ENCODE assay signal across 24 mouse cellular contexts in the genomic region with DNA sequence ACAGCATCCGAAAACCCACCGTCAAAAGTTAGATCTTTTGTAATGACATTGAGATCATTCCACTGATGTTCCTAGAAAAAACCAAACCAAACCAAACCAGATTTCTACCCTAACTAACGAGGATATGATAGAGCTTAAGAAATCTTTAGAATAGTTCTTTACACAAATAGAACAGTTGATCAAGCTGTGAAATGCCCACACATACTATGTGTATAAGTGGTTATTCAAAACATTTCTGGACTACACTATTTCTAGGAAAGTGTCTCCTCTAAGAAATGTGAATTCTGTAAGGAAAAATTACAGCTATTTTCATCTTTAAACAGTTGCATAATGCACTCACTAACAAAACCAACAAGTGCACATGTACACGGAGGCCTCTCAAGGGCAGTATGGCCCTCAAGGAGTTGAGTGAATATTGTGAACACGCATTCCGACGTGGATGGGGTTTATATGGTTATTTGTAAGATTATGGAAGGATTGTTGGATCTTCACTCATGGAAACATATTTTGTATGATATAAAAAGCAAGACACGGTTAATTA. TPM values are rescaled to one million over a fixed set of nuclear protein-coding genes. Genes with fewer than 3 reads are reported as not detected.
A peak's percentile ranks its signal among the peaks of the same experiment; 100 is the strongest.
DNase-seq lines count a peak whose midpoint lies in the region; ATAC-seq and TF ChIP-seq lines count a peak whose summit lies in the region.
"Had no signal": no experiment of that assay in that cellular context is flagged by ENCODE, and none has a peak within 500 bp of the region (broad histone marks: within the 10 kb centered on the region; RNA-seq: fewer than 3 reads in every experiment).

No protein-coding gene starts in this region.

- no peaks in the 10 kb centered on the region for H3K9me3 ChIP-seq in lung, postnatal 0 days (ENCODE audit: low read length)
- no peaks in the 10 kb centered on the region for H3K9me3 ChIP-seq in intestine, embryonic 15.5 days
- H3K9me3 ChIP-seq: G1E had no signal

- H3K4me1 ChIP-seq in lung, postnatal 0 days (ENCODE audit: insufficient read depth, low read depth, low read length), result peaks cover 8% of the 10 kb centered on the region; the same call in 1 of the 2 replicates
- H3K4me1 ChIP-seq in intestine, embryonic 15.5 days (replicated peaks), result peaks cover 26% of the 10 kb centered on the region

- ATAC-seq in frontal cortex, adult (ENCODE audit: low TSS enrichment), result peak; percentile 90
- no peak for ATAC-seq in lung, postnatal 0 days
- ATAC-seq in intestine, embryonic 15.5 days, result no peak
- ATAC-seq: activated CD4-positive, CD25-positive, alpha-beta regulatory T cell, adult 4 months; CD4-positive, CD25-positive, alpha-beta regulatory T cell, adult 4 months; Patski had no signal

- H3K27ac ChIP-seq in lung, postnatal 0 days (ENCODE audit: low read length), result peak overlapping the region; percentile 81
- no peak overlapping the region for H3K27ac ChIP-seq in intestine, embryonic 15.5 days

- WGBS in lung, postnatal 0 days, result 65% methylated on average over 8 of the region's 8 CpGs
- 91% methylated on average over 8 of the region's 8 CpGs for WGBS in intestine, embryonic 15.5 days

- TF ChIP-seq EP300 in lung, postnatal 0 days (IDR thresholded peaks at IDR 0.05), result peak; percentile 90

- H3K4me3 ChIP-seq in lung, postnatal 0 days (ENCODE audit: low read depth, low read length), result no peak overlapping the region
- H3K4me3 ChIP-seq in intestine, embryonic 15.5 days (replicated peaks), result no peak overlapping the region

- no peaks in the 10 kb centered on the region for H3K27me3 ChIP-seq in lung, postnatal 0 days (replicated peaks; ENCODE audit: insufficient read depth, low read length)
- H3K27me3 ChIP-seq in intestine, embryonic 15.5 days (replicated peaks), result no peaks in the 10 kb centered on the region
- H3K27me3 ChIP-seq: CH12.LX, Patski had no signal

- no peak overlapping the region for H3K4me2 ChIP-seq in lung, postnatal 0 days (replicated peaks; ENCODE audit: low read depth, low read length)
- H3K4me2 ChIP-seq in intestine, embryonic 15.5 days (replicated peaks), result no peak overlapping the region

- no peak for DNase-seq in frontal cortex, postnatal 36 days (ENCODE audit: low spot score in 2 of 2)
- peak; percentile 64 for DNase-seq in lung, postnatal 0 days (ENCODE audit: low spot score)
- no peak for DNase-seq in lung, postnatal 14 days
- DNase-seq in brain, adult 2 months (ENCODE audit: low read depth, low spot score), result peak; percentile 19
- DNase-seq: adrenal gland, adult 2 months; adrenal gland, adult 8-10 months; adrenal gland, postnatal 10 days; adrenal gland, postnatal 14 days; adrenal gland, postnatal 25 days; adrenal gland, postnatal 36 days; B cell, adult 2 months; cerebellum, adult 11 months; cerebellum, adult 11-12 months; cerebellum, adult 18-20 months; cerebellum, adult 2 months had no signal

- no peak overlapping the region for H3K9ac ChIP-seq in lung, postnatal 0 days (replicated peaks; ENCODE audit: low read depth)
- H3K9ac ChIP-seq in intestine, embryonic 15.5 days, result no peak overlapping the region

- TF ChIP-seq CTCF in lung, postnatal 0 days (IDR thresholded peaks at IDR 0.05), result no peak

- H3K36me3 ChIP-seq in lung, postnatal 0 days (ENCODE audit: insufficient read depth, low read length), result no peaks in the 10 kb centered on the region
- H3K36me3 ChIP-seq in intestine, embryonic 15.5 days, result no peaks in the 10 kb centered on the region
- H3K36me3 ChIP-seq: G1E had no signal

RNA-seq across cellular contexts. Expression of gene 4930432M17Rik, which starts 22.3 kb away (rescaled TPM):
- polyA plus RNA-seq in lung, postnatal 0 days (2015; fragmentation: Nextera tagmentation; extraction: Ambion mirVana), result not detected in 2 replicates
- polyA plus RNA-seq in intestine, embryonic 15.5 days (2015; fragmentation: Nextera tagmentation; extraction: Ambion mirVana), result not detected in 2 replicates
- polyA plus RNA-seq: activated CD4-positive, CD25-positive, alpha-beta regulatory T cell, adult 4 months; adrenal gland, adult 2 months; brain, embryonic 14.5 days; C2C12; CD4-positive, CD25-positive, alpha-beta regulatory T cell, adult 4 months; cerebellum, adult 2 months; G1E; Patski had no signal

Comparison
In these comparisons a context has a peak if more than half of its experiments do, and no peak if none do; other contexts are left out.
1. DNase-seq: peak in lung, postnatal 0 days (single experiment) and brain, adult 2 months (single experiment); none in frontal cortex, postnatal 36 days (0 of 2) and lung, postnatal 14 days (single experiment).